Mouse (Mus musculus) E14TG2a.4 (cell line): ENCODE results near the gene Ttn.

Source experiments
- CTCF ChIP-seq: conservative IDR thresholded peaks from 2 replicates; pipeline ENCODE4 v1.5.1; 2014; ENCODE audit warnings: low read length
- NANOG ChIP-seq: IDR thresholded peaks from 2 replicates; pipeline ENCODE4 v1.6.1; 2014; ENCODE audit warnings: borderline replicate concordance, low read length, mixed read lengths

GRCm38 (mm10) chr2:76875587-76875986 lies 106.8 kb downstream of the Ttn start:
- TF ChIP-seq CTCF = no peak
- TF ChIP-seq NANOG = no peak
